Mouse (Mus musculus) embryonic fibroblast, embryonic 13.5 days (primary cell): ENCODE data around the gene Wdr61. TPM values are rescaled to one million over a fixed set of nuclear protein-coding genes. Genes with fewer than 3 reads are reported as not detected.
A peak's percentile ranks its signal among the peaks of the same experiment; 100 is the strongest.

Experiments
- H3K27ac ChIP-seq: 2 replicates; pipeline ENCODE4 v1.5.1; 2012; ENCODE audit warnings: low read length, control low read depth, inconsistent platforms; ENCODE audit not compliant: insufficient read depth
- H3K4me1 ChIP-seq: 2 replicates; pipeline ENCODE4 v1.6.1; 2011; ENCODE audit warnings: low read length; ENCODE audit not compliant: control insufficient read depth, insufficient read depth
- H3K4me3 ChIP-seq: 2 replicates; pipeline ENCODE4 v1.5.1; 2011; ENCODE audit warnings: mild to moderate bottlenecking, control low read depth, low read length; ENCODE audit not compliant: insufficient read depth
- CTCF ChIP-seq: IDR thresholded peaks from 2 replicates; pipeline ENCODE4 v1.5.1; 2011; ENCODE audit warnings: mild to moderate bottlenecking, control low read depth, low read length, moderate library complexity, borderline replicate concordance; ENCODE audit not compliant: insufficient read depth
- POLR2A ChIP-seq: IDR thresholded peaks from 2 replicates; pipeline ENCODE4 v1.6.1; 2011; ENCODE audit warnings: low read depth, mild to moderate bottlenecking, control low read depth, low read length, moderate library complexity
- polyA plus RNA-seq: library from polyadenylated mRNA; stranded (reverse); fragments of >200 nt; gene quantifications from 2 replicates; pipeline ENCODE4 v1.2.4, GENCODE M21; 2011; ENCODE audit warnings: low read depth; ENCODE audit not compliant: missing spikeins, insufficient read length

The Wdr61 gene
- polyA plus RNA-seq, 1 experiment = 80.0 TPM

GRCm38 (mm10) chr9:54734639-54735252 is 427 bp upstream of the Wdr61 start:
- no peak for TF ChIP-seq CTCF
- H3K4me3 ChIP-seq = peak overlapping the region; percentile 7; the same call in 1 of the 2 replicates
- H3K27ac ChIP-seq = no peak overlapping the region
- peaks cover 1% of the 10 kb centered on the region; the same call in 1 of the 2 replicates for H3K4me1 ChIP-seq

- H3K4me1 ChIP-seq = peaks cover 1% of the 10 kb centered on the region; the same call in 1 of the 2 replicates
- no peak overlapping the region for H3K27ac ChIP-seq
- H3K4me3 ChIP-seq = peak overlapping the region; percentile 5; the same call in 1 of the 2 replicates
- TF ChIP-seq CTCF (no peak), POLR2A (no peak)
Observed at GRCm38 (mm10) chr9:54732122-54732521, 2.2 kb downstream of the Wdr61 start.

DNA sequence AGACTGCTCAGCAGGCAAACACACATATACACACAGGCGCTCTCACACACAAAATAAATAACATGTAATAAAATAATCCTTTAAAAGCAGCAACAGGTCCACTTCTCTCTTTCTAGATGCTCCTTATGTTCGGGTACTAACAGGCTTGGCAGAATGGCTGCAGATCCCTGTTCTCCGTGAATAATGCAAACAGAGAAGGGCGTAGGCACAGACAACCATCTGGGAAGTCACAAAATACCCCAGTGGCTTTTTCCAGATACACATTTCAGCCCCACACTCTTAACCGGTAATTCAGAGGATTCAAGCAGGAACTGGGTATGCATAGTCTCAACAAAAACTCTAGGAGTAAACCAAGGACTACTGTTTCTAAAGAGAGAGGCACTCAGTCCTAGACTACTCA is 8.0 kb downstream of the Wdr61 start:
- Histone ChIP-seq H3K27ac (no peak overlapping the region), H3K4me1 (no peaks in the 10 kb centered on the region), H3K4me3 (no peak overlapping the region)
- no peak for TF ChIP-seq POLR2A
- TF ChIP-seq CTCF = no peak

DNA sequence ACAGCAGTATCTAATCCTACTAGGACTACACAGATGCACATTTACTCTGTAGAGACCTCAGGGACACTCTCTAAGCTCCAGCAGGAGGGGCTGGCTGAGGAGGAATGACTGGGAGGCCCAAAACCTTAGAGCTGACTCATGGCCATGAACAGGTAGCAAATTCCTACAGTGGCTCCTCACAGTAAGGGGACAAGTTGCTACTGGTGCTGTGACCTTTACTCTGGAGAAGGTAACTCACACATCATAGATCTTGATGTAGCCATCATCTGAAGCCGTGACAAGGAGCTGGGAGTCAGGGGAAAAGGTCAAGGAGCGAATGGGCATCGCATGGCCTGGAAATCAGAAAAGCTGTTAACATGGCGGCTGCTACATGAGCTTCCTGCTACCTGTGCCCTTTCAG is 11.7 kb downstream of the Wdr61 start:
- TF ChIP-seq POLR2A = no peak
- no peak for TF ChIP-seq CTCF

DNA sequence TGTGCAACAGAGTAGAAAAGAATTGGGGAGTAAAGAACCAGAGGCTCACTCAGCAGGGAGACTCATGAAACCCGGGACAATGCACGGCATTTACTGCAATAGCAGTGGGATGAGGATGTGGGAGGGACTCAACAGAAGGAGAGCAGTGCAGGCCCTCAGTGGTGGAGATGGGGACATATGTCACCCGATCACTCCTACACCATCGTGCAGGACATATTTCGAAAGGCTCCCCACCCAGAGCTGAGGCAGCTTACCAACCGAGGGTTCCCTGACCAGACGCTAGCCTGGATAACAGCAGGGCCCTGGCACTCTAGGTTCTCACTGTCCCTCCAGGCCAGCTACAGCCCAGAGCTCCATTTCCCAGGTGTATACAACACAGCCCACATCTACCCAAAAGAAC is 12.2 kb downstream of the Wdr61 start:
- H3K4me3 ChIP-seq = no peak overlapping the region
- TF ChIP-seq POLR2A = no peak
- TF ChIP-seq CTCF = no peak
- H3K27ac ChIP-seq = no peak overlapping the region
- H3K4me1 ChIP-seq = no peaks in the 10 kb centered on the region

More for the DNA sequence above, 11.7 kb downstream of the Wdr61 start:
- H3K4me1 ChIP-seq = no peaks in the 10 kb centered on the region
- no peak overlapping the region for H3K4me3 ChIP-seq
- H3K27ac ChIP-seq = no peak overlapping the region

- no peak for TF ChIP-seq POLR2A
- TF ChIP-seq CTCF = no peak
- Histone ChIP-seq H3K4me1 (no peaks in the 10 kb centered on the region), H3K27ac (no peak overlapping the region), H3K4me3 (no peak overlapping the region)
Observed at GRCm38 (mm10) chr9:54717527-54717926, 16.8 kb downstream of the Wdr61 start.

DNA sequence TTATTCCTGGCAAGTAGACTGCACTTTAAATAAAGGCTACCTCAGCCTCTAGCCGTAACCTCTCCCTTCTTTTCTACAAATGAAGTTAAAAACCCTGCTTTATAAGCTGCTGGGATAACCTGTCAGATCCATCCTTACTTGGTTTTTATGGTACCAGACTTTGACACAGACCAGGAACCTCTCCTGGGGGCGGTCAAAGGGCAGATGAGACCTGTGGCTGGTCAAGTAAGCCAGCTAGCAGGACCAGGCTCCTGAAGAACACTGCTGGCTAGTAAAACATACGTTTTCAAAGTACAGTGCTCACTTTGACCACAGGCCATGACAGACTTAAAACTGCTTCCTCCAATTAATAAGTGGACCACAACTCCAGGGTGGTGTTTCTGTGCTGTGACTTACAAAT is 18.5 kb downstream of the Wdr61 start:
- Histone ChIP-seq H3K4me1 (no peaks in the 10 kb centered on the region), H3K4me3 (no peak overlapping the region), H3K27ac (no peak overlapping the region)
- TF ChIP-seq CTCF (no peak), POLR2A (no peak)

DNA sequence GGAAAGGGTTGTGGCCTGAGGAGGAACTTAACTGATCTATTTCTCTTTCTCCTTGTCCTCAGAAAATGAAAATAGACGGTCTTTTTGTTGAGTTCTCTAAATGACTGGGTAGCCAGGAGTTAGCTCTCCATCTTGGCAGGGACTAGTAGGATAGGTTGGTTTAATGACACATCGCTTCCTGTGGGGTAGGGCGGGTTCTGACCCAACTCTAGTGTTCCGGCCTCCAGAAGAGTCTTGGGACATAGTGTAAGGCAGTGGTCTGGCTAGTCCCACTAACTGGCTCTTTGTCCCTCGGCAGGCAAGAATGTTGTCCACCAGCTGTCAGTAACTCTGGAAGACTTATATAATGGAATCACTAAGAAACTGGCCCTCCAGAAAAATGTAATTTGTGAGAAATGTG is 26.2 kb downstream of the Wdr61 start:
- H3K4me1 ChIP-seq = peaks cover 6% of the 10 kb centered on the region
- H3K4me3 ChIP-seq = no peak overlapping the region
- no peak overlapping the region for H3K27ac ChIP-seq
- TF ChIP-seq POLR2A = no peak
- TF ChIP-seq CTCF = no peak

DNA sequence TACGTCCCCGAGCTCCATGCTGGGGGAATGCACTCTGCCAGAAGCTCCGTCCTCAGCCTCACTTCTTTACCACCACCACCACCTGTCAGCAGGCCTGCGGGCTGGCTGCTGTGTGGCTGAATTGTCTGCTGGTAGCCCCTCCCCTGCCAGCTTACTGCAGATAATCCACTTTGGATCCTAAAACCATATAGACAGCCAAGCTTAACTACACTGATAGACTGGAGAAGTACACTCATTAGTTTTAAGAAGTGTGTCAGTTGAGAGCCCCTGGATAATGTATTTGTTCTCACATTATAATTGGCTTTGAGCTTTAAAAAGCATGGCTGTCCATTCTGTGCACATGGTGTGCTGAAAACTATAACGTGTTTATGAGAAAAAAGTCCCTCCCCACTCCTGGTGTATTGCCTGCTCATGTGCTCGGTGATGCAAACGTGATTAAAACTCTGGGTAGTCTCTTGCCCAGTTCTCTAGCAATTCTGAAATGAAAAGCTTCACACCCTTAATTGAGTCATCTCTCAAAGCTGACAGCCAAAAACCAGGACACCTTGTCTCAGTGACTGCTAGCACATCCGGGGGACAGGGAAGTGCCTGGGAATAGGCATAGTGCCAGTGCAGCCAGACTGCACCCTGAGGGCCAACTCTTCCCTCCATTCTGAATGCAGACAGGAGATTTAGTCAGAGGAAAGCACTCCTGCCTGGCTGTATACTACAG is 26.9 kb downstream of the Wdr61 start:
- Histone ChIP-seq H3K4me1 (peaks cover 9% of the 10 kb centered on the region), H3K27ac (no peak overlapping the region)

DNA sequence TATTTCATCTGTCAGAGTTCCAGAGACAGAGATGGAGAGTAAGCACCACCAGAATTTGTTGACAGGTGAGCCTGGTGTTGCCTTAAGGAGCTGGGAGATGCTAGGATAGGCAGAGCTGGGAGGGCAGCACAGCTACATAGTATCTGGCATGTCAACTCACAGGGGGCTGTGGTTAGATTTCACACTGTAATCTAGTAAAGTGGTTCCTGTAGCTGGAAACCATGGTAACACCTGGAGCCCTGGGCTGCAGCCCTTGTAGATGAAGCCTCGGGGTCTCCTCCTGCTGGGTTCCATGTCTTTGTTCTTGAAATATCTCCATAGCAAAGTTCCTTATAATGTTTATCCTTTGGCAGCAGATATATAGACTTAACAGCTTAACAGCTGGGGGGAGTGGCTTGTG is 28.8 kb downstream of the Wdr61 start:
- TF ChIP-seq CTCF (no peak), POLR2A (no peak)

More for the DNA sequence above, 26.9 kb downstream of the Wdr61 start:
- TF ChIP-seq CTCF (no peak), POLR2A (no peak)
- no peak overlapping the region for H3K4me3 ChIP-seq

More for the DNA sequence above, 28.8 kb downstream of the Wdr61 start:
- Histone ChIP-seq H3K4me3 (no peak overlapping the region), H3K4me1 (peaks cover 9% of the 10 kb centered on the region), H3K27ac (no peak overlapping the region)
